Mouse (Mus musculus): ENCODE measurements around the gene Oca2.

The Oca2 gene

GRCm38 (mm10) chr7:56239543-56239942 lies at the start of gene Oca2:
Oca2 (plus strand) TSS chr7:56239760.
- no peak for DNase-seq (ENCODE audit: low spot score)

GRCm38 (mm10) chr7:56191041-56191440 lies 48.5 kb upstream of the Oca2 start:
- DNase-seq (ENCODE audit: low spot score) = no peak

GRCm38 (mm10) chr7:56191661-56192060 lies 47.9 kb upstream of the Oca2 start:
- no peak for DNase-seq (ENCODE audit: low spot score)

- DNase-seq (ENCODE audit: low spot score) = no peak
Measured at GRCm38 (mm10) chr7:56201483-56202218, 37.9 kb upstream of the Oca2 start.

GRCm38 (mm10) chr7:56202843-56203242 lies 36.7 kb upstream of the Oca2 start:
- DNase-seq (ENCODE audit: low spot score) = no peak

GRCm38 (mm10) chr7:56203286-56203685 lies 36.3 kb upstream of the Oca2 start:
- no peak for DNase-seq (ENCODE audit: low spot score)

- DNase-seq (ENCODE audit: low spot score) = no peak
Measured at GRCm38 (mm10) chr7:56204877-56205276, 34.7 kb upstream of the Oca2 start.

GRCm38 (mm10) chr7:56220811-56221210 lies 18.7 kb upstream of the Oca2 start:
- no peak for DNase-seq (ENCODE audit: low spot score)

GRCm38 (mm10) chr7:56235794-56236423 lies 3.7 kb upstream of the Oca2 start:
- no peak for DNase-seq (ENCODE audit: low spot score)

GRCm38 (mm10) chr7:56236617-56237016 lies 2.9 kb upstream of the Oca2 start:
- DNase-seq (ENCODE audit: low spot score) = no peak

- no peak for DNase-seq (ENCODE audit: low spot score)
Measured at GRCm38 (mm10) chr7:56254568-56254967, 15.0 kb downstream of the Oca2 start.

GRCm38 (mm10) chr7:56257875-56258441 lies 18.4 kb downstream of the Oca2 start:
- DNase-seq (ENCODE audit: low spot score) = no peak

- DNase-seq (ENCODE audit: low spot score) = no peak
Measured at GRCm38 (mm10) chr7:56277506-56277905, 37.9 kb downstream of the Oca2 start.

- DNase-seq (ENCODE audit: low spot score) = peak; percentile 17
Measured at GRCm38 (mm10) chr7:56291468-56292115, 52.0 kb downstream of the Oca2 start.

GRCm38 (mm10) chr7:56304408-56304807 lies 64.8 kb downstream of the Oca2 start:
- DNase-seq (ENCODE audit: low spot score) = no peak

GRCm38 (mm10) chr7:56314358-56314757 lies 74.8 kb downstream of the Oca2 start:
- no peak for DNase-seq (ENCODE audit: low spot score)

GRCm38 (mm10) chr7:56315630-56316529 lies 76.3 kb downstream of the Oca2 start:
- no peak for DNase-seq (ENCODE audit: low spot score)

GRCm38 (mm10) chr7:56327738-56328137 lies 88.2 kb downstream of the Oca2 start:
- no peak for DNase-seq (ENCODE audit: low spot score)

GRCm38 (mm10) chr7:56348528-56348927 lies 109.0 kb downstream of the Oca2 start:
- DNase-seq (ENCODE audit: low spot score) = no peak

- no peak for DNase-seq (ENCODE audit: low spot score)
Measured at GRCm38 (mm10) chr7:56356658-56357342, 117.2 kb downstream of the Oca2 start.

GRCm38 (mm10) chr7:56381750-56382421 lies 142.3 kb downstream of the Oca2 start:
- no peak for DNase-seq (ENCODE audit: low spot score)
